Mouse (Mus musculus): ENCODE data around the gene Sumo1.

The Sumo1 gene

DNA sequence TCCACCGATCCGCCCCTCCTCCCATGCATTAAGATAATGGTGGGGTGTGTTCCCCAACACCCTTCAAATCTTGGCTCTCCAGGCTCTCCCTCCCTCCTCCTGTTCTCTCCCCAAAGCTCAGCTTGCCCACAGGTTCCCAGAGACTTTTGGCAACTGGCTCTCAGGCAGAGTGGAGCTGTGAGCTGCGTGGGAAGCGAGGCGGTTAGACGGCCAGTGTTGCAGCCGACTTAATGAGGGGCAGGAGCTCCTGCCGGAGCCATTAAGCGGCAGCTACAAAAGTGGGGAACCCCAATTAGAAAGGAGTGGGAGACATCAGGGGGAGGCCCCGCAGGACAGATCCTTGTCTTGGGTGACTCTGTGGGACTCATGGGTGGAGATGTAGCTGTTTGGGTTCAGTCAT is 78.3 kb downstream of the Sumo1 start:
- DNase-seq = peak; percentile 92

DNA sequence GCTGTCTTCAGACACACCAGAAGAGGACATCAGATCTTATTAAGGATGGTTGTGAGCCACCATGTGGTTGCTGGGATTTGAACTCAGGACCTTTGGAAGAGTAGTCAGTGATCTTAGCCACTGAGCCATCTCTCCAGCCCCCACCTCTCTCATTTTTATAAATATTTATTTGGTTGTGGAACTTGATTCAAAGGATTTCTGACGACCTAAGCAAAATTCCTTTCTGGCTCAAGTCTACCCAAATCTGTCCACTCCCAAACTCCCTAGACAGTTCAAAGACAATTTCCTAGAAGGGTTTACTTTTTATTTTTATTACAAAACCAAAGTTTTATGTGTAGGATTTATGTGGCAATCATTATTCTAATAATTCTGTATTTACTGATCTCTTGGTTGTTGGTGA is 81.4 kb downstream of the Sumo1 start:
- no peak for DNase-seq

DNA sequence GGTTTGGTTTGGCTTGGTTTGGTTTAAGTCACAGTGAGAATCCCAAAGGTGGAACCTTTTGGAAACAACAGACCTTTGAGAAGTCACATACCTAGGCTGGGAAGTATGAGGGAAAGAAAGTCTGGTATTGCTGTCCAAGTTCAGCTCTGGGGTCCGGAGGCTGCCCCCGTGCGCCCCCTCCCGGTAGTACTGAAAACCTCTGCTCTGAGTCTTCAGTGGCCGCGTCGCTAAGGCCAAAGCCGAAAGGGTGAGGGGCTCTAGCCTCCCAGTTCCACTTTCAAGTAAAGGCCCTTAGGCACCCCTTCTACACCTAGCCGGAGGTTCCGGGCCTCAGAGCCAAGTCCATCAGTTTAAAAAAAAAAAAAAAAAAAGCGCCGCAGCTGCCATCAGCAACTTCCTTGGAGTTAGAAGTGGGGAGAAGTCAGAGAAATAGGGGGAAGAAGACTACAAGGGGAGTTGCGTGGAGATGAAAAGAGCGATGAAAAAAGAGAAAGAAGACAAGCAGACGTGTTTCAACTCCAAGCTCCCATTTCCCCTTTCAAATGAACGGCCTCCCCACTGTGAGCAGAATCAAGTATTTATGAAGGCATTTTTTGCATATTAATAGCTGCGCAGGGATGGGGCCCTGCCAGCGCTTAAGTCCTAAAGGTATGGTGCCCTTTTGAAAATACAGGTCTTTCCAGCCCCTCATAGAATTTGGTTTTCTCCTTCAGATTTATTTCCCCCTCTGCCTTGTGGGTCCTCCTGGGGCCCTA is 85.8 kb downstream of the Sumo1 start:
- no peak for DNase-seq

DNA sequence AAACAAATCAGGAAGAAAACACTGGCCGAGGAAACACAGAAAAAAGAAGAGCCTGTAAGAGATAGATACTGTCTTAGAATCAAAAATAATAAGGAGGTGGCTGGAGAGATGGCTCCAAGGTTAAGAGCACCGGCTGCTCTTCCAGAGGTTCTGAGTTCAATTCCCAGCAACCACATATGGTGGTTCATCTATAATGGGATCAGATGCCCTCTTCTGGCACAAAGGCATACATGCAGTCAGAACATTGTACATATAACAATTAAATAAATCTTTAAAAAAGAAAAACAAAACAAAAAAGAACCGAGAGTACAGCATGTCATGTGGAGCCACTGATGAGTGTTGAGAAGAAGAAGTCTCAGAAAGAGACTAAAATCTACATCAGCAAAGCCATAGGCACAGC is 89.8 kb downstream of the Sumo1 start:
- DNase-seq = no peak

DNA sequence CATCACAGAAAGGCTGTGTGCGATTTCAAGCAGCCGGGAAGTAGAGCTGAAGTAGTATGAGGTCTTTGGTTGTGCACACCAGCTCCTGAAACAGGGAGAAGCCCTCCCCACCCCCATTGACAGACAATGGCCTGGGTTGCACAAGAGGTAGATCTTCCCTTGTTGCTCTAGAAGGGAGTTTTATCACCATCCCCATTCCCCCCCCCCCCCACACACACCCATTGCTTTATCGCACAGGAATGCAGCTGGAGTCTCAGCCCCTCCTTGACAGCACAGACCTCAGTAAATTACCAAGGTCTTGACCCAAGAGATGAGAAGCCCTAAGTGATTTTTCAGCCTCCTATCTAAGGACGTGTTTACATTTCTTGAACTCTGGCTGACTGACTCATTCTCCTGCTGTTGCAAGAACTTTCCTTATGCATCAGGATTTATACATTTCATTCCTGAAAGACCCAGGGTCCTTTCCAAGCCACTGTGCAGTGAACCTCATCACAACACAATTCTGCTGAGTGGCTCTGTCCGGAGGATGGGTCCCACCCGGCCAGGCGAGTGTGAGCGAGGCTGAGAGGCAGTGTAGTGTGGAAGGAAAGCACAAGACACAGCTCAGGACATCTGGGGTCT is 90.4 kb downstream of the Sumo1 start:
- peak; percentile 74 for DNase-seq

DNA sequence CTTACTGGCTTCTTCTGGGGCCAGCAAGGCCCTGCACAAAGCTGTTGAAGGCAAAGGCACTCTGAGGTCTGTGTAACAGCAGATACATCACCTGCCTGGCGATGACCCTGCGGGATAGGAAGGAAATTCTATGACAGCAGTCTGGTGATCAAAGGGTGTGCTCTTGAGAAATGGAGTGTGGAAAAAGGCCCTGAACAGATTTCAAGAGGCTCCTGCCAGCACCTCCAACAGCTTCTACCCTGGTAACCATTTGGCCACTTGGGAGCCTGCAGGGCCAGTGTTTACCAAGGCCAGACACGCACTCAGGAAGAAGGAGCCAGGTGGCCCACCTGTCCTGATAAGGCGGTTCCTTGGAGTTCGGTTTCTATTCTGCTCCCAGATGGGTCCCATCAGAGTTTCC is 91.3 kb downstream of the Sumo1 start:
- peak; percentile 85 for DNase-seq

DNA sequence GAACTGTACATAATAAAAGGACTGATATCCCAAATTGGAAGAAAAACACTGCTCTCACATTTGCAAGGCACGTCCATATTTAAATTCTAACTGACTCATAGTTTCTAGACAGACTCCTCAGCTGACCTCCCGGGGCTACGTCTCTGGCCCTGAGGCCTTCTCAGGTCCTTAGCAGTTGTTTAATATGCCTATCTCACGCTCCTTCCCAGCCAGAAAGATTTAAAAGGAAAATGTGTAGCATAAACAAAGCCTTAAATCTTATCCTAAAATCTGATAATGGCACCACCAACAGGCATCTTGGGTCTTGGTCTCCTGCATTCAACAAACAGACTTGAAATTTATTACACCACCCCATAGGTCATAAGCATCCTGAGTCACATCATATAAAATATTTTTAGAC is 91.9 kb downstream of the Sumo1 start:
- no peak for DNase-seq

DNA sequence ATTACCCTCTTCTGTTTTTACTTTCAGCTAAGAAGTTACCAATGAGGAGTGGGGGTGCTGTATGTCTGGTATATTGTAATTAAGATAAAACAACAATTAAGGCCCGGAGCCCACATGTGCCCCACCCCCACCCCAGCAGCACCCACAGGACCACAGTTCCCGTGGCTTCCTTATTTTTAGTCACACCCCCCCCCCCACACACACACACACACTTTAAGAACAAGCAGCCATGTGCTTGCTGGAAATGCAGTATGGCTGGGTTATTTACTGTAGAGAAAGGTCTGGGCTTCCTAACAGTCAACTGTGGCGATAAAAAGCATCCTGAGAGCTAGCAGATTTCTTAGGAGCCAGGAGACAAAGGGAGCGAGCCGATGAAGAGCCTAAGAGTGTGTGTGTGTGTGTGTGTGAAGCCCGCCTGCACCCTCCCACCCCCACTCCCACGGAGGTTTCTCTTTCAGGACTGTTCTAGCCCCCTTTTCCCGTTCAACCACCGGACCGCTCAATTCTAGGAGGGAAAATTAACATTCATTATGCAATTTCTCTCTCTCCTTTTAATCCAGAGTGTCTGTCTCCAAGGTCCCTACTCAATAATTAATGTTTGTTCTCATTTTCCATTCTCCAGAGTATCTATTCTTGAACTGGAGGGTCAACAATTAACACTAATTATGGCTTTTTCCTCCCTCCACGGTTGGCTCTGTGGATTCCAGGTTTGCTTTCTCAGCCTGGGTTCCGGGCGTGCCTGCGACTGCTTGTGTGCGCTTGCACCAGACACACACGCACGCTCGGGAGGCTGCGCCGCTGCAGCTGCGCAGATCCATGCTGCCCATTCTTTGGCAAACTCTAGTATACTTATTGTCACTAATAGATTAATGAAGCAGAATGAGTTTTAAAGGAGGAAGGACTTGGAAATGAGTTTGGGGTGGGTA is 96.1 kb downstream of the Sumo1 start:
- no peak for DNase-seq

DNA sequence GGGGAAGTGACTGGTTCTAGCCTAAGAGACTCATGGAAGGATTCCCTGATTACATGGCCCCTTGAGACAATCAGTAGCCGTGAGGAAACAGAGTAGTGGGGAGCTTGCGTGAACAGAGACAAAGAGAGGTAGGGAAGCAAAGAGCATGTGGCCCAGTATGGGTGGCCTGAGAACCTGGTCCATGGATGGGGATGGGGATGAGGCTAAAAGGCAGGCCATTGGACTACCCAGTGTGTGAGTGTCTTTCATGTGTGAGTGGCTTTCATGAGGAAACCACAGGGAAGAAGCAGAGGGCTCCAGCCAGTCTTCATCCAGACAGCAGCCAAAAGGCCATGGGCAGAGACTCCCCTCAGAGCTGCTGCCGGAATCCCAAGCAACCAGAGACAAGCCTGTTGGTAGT is 96.8 kb downstream of the Sumo1 start:
- no peak for DNase-seq

DNA sequence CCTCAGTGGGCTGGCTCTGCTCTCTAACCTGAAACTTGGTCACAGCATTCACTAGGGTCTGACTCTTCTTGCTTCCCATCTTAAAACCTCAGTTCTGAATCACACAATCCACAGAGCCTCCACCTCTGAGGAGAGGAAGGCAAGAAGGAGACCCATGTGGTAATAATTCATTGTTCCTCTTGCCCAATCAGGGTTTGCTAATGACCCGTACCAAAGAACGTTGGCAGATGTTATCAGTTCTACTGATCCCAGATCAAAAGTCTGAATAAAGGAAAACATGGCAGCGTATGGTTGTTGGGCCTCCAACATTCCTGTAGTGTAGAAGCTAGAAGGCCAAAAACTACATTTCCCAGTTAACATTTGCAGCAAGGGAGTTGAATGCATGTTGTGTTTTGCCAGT is 99.1 kb downstream of the Sumo1 start:
- DNase-seq = no peak

DNA sequence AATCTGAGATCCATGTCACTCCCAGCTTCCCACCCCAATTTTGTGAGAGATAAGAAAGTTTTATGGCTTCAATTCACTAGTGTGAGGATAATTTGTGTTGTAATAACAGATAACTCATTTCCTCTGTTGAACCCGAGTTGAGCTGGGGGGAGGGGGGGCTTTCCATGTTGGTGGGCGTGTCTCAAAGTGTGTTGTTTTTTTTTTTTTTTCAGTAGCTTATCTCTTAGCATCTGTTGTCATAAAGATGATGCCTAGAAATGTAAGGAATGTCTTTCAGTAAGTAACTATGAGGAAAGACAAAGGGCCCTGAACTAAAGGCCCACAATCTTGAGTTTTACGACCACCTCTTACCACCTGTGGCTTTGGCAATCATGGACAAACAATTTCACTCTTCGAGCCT is 99.9 kb downstream of the Sumo1 start:
- no peak for DNase-seq

DNA sequence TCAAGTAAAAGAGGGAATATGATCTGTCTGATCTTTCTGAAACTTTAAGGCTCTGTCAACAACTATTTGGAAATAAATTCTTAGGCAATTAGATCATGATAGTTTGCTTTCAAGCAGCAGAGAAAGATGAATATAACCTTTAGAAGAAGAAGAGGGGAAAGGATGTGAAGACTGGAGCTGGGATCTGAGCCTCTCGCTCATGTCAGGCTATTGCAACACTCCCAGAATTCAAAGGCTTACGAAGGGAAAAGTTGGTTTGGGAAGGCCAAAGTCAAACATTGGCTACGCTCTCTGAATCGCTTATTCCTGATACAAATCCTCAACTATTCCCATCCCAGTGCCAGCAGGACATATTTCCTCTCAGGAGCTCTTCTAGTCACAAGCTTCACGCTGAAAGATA is 101.3 kb downstream of the Sumo1 start:
- DNase-seq = no peak

DNA sequence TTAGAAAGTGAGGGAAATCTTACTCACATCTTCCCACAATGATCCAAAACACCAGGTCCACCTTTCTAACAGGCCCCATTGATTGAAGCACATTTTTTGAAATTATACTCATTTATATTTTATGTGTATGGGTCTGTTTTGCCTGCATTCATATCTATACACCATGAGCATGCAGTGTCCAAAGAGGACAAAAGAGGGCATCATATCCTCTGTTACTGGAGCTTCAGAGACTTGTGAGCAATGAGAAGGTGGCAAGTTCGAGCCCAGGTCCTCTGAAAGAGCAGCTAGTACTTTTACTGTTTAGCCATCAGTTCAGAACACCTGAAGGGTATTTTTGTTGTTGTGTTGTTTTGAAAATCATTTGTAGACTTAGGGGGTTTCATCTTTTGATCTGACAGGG is 102.4 kb downstream of the Sumo1 start:
- DNase-seq = peak; percentile 29

DNA sequence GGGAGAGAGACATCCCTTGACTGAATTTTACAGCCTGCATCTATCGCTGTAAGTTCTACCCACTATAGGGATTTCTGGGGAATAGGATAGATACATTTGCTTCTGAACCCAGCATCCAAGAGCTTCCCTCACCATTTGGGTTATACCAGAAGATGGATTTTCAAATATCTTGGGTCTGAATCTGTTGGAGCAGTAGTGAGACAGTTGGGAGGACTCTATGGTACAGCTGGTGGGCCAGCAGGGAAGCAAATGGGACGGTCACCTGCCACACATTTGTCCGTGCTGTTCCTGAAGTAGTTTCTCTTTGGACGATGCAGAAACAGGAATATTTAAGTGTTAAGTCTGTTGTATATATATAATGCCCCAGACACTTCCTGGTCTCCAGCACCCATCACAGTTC is 103.1 kb downstream of the Sumo1 start:
- peak; percentile 56 for DNase-seq

DNA sequence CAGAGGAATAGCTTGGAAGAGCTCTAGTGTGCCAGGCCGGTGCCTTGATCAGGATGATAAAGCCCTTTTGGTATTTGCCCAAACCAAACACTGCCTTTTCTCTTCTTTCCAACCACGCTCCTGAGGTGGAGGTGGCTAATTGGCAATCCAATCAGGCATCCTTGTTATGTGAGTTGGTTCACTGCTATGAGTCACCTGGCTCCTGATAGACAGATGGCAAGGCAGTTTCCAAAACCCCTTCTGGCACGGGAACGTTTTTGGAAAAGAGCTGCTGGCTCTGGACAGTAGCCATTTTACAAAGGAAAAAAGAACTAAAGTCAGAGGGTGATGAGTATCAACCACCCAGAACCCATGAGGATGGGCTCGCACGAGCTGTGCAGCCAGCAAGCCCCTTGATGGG is 103.7 kb downstream of the Sumo1 start:
- no peak for DNase-seq

DNA sequence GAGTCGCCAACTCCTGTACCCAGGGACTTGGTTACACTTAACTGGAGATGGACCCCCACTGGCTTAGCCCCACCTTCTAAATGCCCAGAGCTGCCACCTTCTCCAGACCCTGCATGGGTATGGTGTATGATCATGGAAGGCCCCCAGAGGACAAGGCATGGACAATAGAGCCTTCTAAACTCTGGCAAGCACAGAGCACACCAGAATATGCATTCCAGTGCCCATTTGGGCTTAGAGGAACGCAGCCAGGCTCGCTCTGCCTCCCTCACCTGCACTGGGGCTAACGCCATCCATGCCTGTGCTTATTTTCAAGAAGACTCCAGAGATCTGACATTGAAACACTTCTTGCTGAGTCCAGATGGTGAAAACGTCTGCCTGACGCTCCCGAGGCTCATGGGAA is 104.4 kb downstream of the Sumo1 start:
- no peak for DNase-seq

DNA sequence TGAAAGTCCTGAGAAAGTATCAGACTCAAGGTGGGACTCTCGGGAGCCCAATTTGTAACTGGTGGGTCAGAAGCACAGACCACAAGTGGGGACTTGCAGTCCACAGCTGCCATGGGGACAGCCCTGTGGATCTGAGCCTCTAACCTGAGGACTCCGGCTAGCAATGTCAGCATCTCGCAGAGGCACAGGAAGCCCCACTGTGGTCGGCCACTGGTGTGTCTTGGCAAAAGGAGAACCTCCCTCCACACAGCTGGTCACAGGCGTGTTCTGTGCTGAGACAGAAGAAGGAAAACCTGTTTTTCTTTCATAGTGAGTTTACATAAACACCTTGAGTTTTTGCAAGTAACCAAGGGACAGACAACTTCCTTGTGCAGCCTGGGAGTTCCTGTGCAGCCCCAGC is 104.8 kb downstream of the Sumo1 start:
- DNase-seq = no peak

DNA sequence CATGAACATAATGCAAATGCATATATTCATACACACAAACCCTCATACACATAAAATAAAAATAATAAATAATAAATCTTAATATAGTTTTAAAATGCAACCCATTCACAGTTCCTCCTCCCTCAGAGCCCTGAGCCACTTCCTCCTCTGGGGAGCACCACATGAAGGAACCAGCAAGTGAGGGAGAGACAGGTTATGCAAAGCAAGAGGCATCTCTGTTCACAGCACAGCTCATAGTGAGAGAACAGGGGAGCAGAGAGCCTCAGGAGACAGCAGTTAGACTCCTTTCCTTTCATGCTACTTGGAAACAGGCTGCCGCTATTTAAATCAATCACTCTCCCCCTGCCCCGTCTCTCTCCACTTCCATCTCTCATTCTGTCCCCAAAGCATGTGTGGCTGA is 107.1 kb downstream of the Sumo1 start:
- DNase-seq = no peak

DNA sequence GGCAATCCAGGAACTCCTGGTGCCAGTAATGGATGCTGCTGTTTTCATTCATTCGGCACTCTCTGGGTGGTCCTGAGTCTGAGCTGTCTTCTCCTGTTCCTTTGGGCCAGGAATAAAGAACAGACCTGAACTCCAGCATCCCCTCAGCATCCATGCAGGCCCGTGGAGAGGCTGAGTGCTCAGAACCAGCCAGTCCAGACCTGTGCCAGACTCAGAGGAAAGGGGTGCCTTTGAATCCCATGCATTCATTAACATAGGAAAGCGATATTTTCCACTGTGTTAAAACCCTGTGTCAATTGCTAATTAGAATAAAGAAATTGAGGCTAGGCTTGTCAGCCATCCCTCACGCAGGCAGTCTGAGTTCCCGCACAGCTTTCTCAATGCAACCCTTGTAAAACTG is 116.9 kb downstream of the Sumo1 start:
- DNase-seq = peak; percentile 16

DNA sequence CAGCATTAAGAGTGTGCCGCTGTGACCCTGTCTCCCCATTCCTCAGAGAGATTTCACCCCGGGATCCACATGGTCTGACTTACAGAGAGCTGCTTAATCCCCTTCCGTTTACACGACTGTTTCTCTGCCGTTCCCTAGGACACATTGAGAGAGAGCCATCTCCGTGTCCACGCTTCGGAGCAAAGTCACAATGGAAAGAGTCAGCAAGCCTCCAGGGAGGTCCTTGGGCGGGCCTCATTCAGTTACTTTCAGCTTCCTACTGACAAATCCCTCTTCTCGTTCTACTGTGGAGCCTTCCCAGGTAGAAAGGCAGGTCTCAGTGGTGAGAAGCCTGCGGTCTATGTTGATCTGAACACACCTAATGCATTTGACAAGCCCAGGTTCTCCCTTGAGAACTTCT is 119.6 kb downstream of the Sumo1 start:
- peak; percentile 82 for DNase-seq

DNA sequence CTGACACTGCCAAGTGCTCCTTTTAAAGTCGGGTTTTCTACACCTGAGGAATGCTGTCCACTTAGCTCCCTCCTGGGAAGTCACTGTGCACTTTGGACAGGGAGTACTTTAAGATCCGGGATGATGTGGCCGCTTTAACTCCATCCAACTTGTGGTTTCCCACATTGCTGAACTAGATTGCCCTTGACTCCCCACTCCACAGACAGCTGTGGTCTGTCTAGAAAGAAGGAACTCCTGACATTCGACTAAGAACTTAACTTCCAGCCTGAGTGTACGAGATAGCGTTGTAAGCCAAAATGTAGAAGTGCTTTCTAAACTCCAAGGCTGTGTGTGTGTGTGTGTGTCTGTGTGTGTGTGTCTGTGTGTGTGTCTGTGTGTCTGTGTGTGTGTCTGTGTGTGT is 120.4 kb downstream of the Sumo1 start:
- DNase-seq = peak; percentile 94

DNA sequence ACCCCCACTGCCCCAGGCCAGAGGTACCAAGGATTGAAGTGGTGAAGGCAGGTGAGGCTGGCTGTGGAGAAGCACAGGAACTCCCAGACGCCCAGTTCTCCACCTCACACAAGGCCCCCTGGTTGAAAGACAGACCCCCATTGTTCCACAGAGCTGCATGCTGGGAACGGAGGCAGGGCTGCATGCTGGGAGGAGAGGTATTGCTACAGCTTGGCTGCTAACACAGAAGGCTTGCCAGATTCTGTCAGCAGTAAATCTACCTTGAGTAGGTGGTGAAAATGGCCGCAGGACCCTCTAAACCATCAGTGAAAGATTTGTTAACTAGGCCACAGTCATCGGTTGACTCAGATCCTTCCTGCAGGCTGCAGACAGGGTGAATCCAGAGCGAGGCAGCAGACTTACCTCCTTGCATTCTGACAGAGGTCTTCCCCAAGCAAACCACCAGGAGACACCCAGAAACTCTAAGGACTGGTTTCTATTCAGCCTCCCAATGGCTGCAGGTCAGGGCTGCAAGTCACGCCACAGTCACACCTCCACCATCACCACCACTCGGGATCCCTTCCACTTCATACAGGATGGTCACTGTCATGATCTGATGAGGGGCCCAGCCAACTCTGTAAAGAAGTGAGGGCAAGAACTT is 121.5 kb downstream of the Sumo1 start:
- peak; percentile 82 for DNase-seq

DNA sequence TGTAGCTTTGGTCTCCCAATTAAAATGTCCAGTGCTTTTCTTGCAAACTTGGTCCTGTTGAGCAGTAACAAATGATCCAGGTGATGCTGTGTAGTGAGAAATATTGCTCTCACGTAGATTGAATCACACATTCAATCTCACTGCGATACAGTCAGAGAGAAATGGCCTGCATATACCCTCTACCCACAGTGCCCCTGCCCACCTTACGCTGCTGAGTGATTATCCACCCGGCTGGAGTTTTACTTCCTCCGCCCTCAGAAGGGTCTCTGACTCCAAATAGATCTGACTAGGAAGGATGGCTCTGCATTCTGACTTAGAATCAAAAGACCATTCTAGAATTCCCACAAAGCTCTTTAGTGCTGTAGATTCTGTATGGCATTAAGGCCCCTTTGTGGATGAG is 122.1 kb downstream of the Sumo1 start:
- DNase-seq = no peak

Data from heart, adult 11 months (tissue).